Mouse (Mus musculus): ENCODE results near the gene Gm45015. TPM values are rescaled to one million over a fixed set of nuclear protein-coding genes. Genes with fewer than 3 reads are reported as not detected.
"Not testable (repeated sequence)": the region's sequence is repeated elsewhere in the genome, so short reads cannot be mapped to it uniquely, and the experiment has no call there.

The Gm45015 gene
- total RNA-seq (2014; fragmentation: Nextera tagmentation) (not detected in 2 replicates), total RNA-seq (2017) (not detected in 2 replicates)

GRCm38 (mm10) chrX:73336740-73337139 lies at the start of gene Gm45015:
Gm45015 (minus strand) TSS chrX:73336840.
- no peak for ATAC-seq (replicated peaks; ENCODE audit: poor library complexity, severe bottlenecking)

- ATAC-seq (replicated peaks; ENCODE audit: poor library complexity, severe bottlenecking), result no peak
Measured at GRCm38 (mm10) chrX:73384924-73385323, 48.3 kb upstream of the Gm45015 start.

GRCm38 (mm10) chrX:73384419-73384818 lies 47.8 kb upstream of the Gm45015 start:
- ATAC-seq (replicated peaks; ENCODE audit: poor library complexity, severe bottlenecking), result no peak

GRCm38 (mm10) chrX:73363291-73363690 lies 26.7 kb upstream of the Gm45015 start:
- peak; percentile 98 for ATAC-seq (replicated peaks; ENCODE audit: poor library complexity, severe bottlenecking)

GRCm38 (mm10) chrX:73356719-73357118 lies 20.1 kb upstream of the Gm45015 start:
- ATAC-seq (replicated peaks; ENCODE audit: poor library complexity, severe bottlenecking), result peak; percentile 57

GRCm38 (mm10) chrX:73356163-73356562 lies 19.5 kb upstream of the Gm45015 start:
- peak; percentile 90 for ATAC-seq (replicated peaks; ENCODE audit: poor library complexity, severe bottlenecking)

GRCm38 (mm10) chrX:73344346-73344745 lies 7.7 kb upstream of the Gm45015 start:
- no peak for ATAC-seq (replicated peaks; ENCODE audit: poor library complexity, severe bottlenecking)

GRCm38 (mm10) chrX:73343802-73344201 lies 7.2 kb upstream of the Gm45015 start:
- ATAC-seq (replicated peaks; ENCODE audit: poor library complexity, severe bottlenecking), result no peak

GRCm38 (mm10) chrX:73342941-73343735 lies 6.5 kb upstream of the Gm45015 start:
- peak; percentile 36 for ATAC-seq (replicated peaks; ENCODE audit: poor library complexity, severe bottlenecking)

- peak; percentile 98 for ATAC-seq (replicated peaks; ENCODE audit: poor library complexity, severe bottlenecking)
Measured at GRCm38 (mm10) chrX:73342483-73342895, 5.8 kb upstream of the Gm45015 start, which contains the start of gene Zfp275. Zfp275 (plus strand) TSS chrX:73342621.

- ATAC-seq (replicated peaks; ENCODE audit: poor library complexity, severe bottlenecking), result no peak
Measured at GRCm38 (mm10) chrX:73342068-73342467, 5.4 kb upstream of the Gm45015 start.

- no peak for ATAC-seq (replicated peaks; ENCODE audit: poor library complexity, severe bottlenecking)
Measured at GRCm38 (mm10) chrX:73341473-73341872, 4.8 kb upstream of the Gm45015 start.

GRCm38 (mm10) chrX:73333548-73333947 lies 3.1 kb downstream of the Gm45015 start:
- no peak for ATAC-seq (replicated peaks; ENCODE audit: poor library complexity, severe bottlenecking)

- no peak for ATAC-seq (replicated peaks; ENCODE audit: poor library complexity, severe bottlenecking)
Measured at GRCm38 (mm10) chrX:73327215-73327614, 9.4 kb downstream of the Gm45015 start.

- ATAC-seq (replicated peaks; ENCODE audit: poor library complexity, severe bottlenecking), result no peak
Measured at GRCm38 (mm10) chrX:73321029-73321428, 15.6 kb downstream of the Gm45015 start.

- ATAC-seq (replicated peaks; ENCODE audit: poor library complexity, severe bottlenecking), result peak; percentile 55
Measured at GRCm38 (mm10) chrX:73312522-73312921, 24.1 kb downstream of the Gm45015 start.

GRCm38 (mm10) chrX:73295745-73296144 lies 40.9 kb downstream of the Gm45015 start:
- ATAC-seq (replicated peaks; ENCODE audit: poor library complexity, severe bottlenecking), result not testable (repeated sequence)

GRCm38 (mm10) chrX:73292876-73293275 lies 43.8 kb downstream of the Gm45015 start, which contains the start of the genes Xlr5a and Xlr5c:
Xlr5a (minus strand) TSS chrX:73292976.
Xlr5c (minus strand) TSS chrX:73292976.
- ATAC-seq (replicated peaks; ENCODE audit: poor library complexity, severe bottlenecking), result not testable (repeated sequence)

Measured in granulocyte monocyte progenitor cell, adult 5-6 weeks (primary cell).